Mouse (Mus musculus): Measurements from ENCODE around the gene Slc15a1.

- TF ChIP-seq CTCF (IDR thresholded peaks at IDR 0.05; ENCODE audit: low read depth) (no peak), EP300 (IDR thresholded peaks at IDR 0.05; ENCODE audit: low read depth) (no peak)
These were observed 42.7 kb upstream of the Slc15a1 start for GRCm38 (mm10) chr14:121547745-121548144.
